Mouse (Mus musculus) urinary bladder, postnatal 14 days (tissue): ENCODE results near the gene Lat2.
A peak's percentile ranks its signal among the peaks of the same experiment; 100 is the strongest.

Source experiments
- DNase-seq: peaks from one replicate; pipeline ENCODE4 v3.0.0; 2021; ENCODE audit warnings: low spot score

Gene Lat2

GRCm38 (mm10) chr5:134611810-134612521 is 2.9 kb downstream of the Lat2 start:
- no peak for DNase-seq

- DNase-seq = no peak
Observed at GRCm38 (mm10) chr5:134609916-134610643, 4.7 kb downstream of the Lat2 start.

GRCm38 (mm10) chr5:134607121-134607520 is 7.7 kb downstream of the Lat2 start:
- no peak for DNase-seq

- no peak for DNase-seq
Observed at GRCm38 (mm10) chr5:134606314-134606713, 8.5 kb downstream of the Lat2 start.

GRCm38 (mm10) chr5:134604376-134604775 is 10.4 kb downstream of the Lat2 start:
- DNase-seq = no peak

GRCm38 (mm10) chr5:134597711-134598110 is 17.1 kb downstream of the Lat2 start:
- no peak for DNase-seq

- DNase-seq = no peak
Observed at GRCm38 (mm10) chr5:134593093-134593492, 21.7 kb downstream of the Lat2 start.

- DNase-seq = peak; percentile 41
Observed at GRCm38 (mm10) chr5:134592026-134592581, 22.7 kb downstream of the Lat2 start.

- no peak for DNase-seq
Observed at GRCm38 (mm10) chr5:134589900-134590299, 24.9 kb downstream of the Lat2 start.

GRCm38 (mm10) chr5:134584798-134585197 is 30.0 kb downstream of the Lat2 start:
- DNase-seq = no peak

GRCm38 (mm10) chr5:134583884-134584213 is 31.0 kb downstream of the Lat2 start:
- no peak for DNase-seq

- DNase-seq = no peak
Observed at GRCm38 (mm10) chr5:134583006-134583883, 31.6 kb downstream of the Lat2 start.

GRCm38 (mm10) chr5:134582221-134582907 is 32.5 kb downstream of the Lat2 start:
- peak; percentile 97 for DNase-seq

GRCm38 (mm10) chr5:134581146-134581545 is 33.7 kb downstream of the Lat2 start, which contains the start of gene Rfc2:
TSS of gene Rfc2 (plus strand) at chr5:134581366.
- DNase-seq = peak; percentile 50

GRCm38 (mm10) chr5:134579135-134579534 is 35.7 kb downstream of the Lat2 start:
- DNase-seq = no peak

- DNase-seq = peak; percentile 70
Observed at GRCm38 (mm10) chr5:134577534-134577933, 37.3 kb downstream of the Lat2 start.

GRCm38 (mm10) chr5:134576517-134577220 is 38.2 kb downstream of the Lat2 start:
- peak; percentile 72 for DNase-seq

- DNase-seq = no peak
Observed at GRCm38 (mm10) chr5:134575833-134576232, 39.0 kb downstream of the Lat2 start.

- no peak for DNase-seq
Observed at GRCm38 (mm10) chr5:134572508-134573214, 42.2 kb downstream of the Lat2 start.
